In the genomic region with DNA sequence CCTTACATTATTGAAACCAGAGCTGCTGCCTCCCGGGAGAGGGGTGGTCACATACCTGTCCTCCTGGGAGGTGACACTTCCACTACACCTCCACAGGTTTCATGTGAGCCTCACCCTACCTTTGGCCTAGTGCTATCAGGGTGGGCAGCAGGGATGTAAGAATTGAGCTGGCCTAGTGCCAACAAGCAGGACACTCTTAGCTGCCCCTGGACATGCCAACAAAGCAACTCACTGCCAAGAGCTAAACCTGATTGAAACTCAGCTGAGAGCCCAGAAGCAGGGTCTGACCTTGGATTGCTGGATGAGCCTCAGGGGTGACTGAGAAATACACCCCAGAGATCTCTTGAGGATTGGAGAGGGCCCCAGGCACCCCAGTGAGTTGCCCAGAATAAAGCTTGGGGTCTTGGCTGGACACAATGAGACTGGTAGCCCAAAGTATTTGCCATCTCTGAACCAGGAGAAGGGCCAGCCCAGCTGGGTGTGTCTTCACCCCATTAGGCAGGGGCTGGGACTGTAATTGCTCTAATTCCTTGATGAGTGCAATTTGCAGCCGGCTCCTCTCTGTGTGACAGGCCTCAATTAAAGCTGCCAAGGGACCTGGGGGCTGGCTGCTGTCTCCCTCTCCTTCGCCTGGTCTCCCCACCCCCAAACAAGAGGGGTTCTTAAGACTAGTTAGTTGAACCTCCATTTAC, we compare ENCODE assay signal across 13 mouse cellular contexts. TPM values are rescaled to one million over a fixed set of nuclear protein-coding genes. Genes with fewer than 3 reads are reported as not detected.
DNase-seq lines count a peak whose midpoint lies in the region; ATAC-seq and TF ChIP-seq lines count a peak whose summit lies in the region.
"Had no signal": no experiment of that assay in that cellular context is flagged by ENCODE, and none has a peak within 500 bp of the region (broad histone marks: within the 10 kb centered on the region; RNA-seq: fewer than 3 reads in every experiment).

No protein-coding gene starts in this region.

- no peaks in the 10 kb centered on the region for H3K36me3 ChIP-seq in heart, embryonic 12.5 days
- H3K36me3 ChIP-seq in midbrain, embryonic 10.5 days: no peaks in the 10 kb centered on the region
- no peaks in the 10 kb centered on the region for H3K36me3 ChIP-seq in midbrain, postnatal 0 days (ENCODE audit: insufficient read depth, low read length)
- no peaks in the 10 kb centered on the region for H3K36me3 ChIP-seq in forebrain, embryonic 11.5 days (ENCODE audit: control insufficient read depth, insufficient read depth, low read length)
- no peaks in the 10 kb centered on the region for H3K36me3 ChIP-seq in neural tube, embryonic 15.5 days

- H3K9me3 ChIP-seq in heart, embryonic 12.5 days (replicated peaks): no peaks in the 10 kb centered on the region
- no peaks in the 10 kb centered on the region for H3K9me3 ChIP-seq in midbrain, embryonic 10.5 days (replicated peaks)
- no peaks in the 10 kb centered on the region for H3K9me3 ChIP-seq in midbrain, postnatal 0 days (ENCODE audit: low read length)
- H3K9me3 ChIP-seq in forebrain, embryonic 11.5 days (ENCODE audit: control insufficient read depth, low read length): no peaks in the 10 kb centered on the region
- H3K9me3 ChIP-seq in neural tube, embryonic 15.5 days (replicated peaks): no peaks in the 10 kb centered on the region

- peak overlapping the region; percentile 21; the same call in 1 of the 2 replicates for H3K9ac ChIP-seq in heart, embryonic 12.5 days
- H3K9ac ChIP-seq in midbrain, postnatal 0 days (replicated peaks; ENCODE audit: low read length, poor library complexity, severe bottlenecking): no peak overlapping the region
- no peak overlapping the region for H3K9ac ChIP-seq in forebrain, embryonic 11.5 days (ENCODE audit: low read length)
- H3K9ac ChIP-seq in neural tube, embryonic 15.5 days (replicated peaks): no peak overlapping the region
- H3K9ac ChIP-seq: lung, embryonic 14.5 days had no signal

- DNase-seq in heart, postnatal 10 days: no peak
- no peak for DNase-seq in midbrain, embryonic 10.5 days (ENCODE audit: low spot score)
- DNase-seq in midbrain, postnatal 0 days (ENCODE audit: low spot score): no peak
- DNase-seq in forebrain, embryonic 11.5 days (ENCODE audit: low spot score): no peak
- no peak for DNase-seq in ovary, adult 18-20 months (ENCODE audit: low spot score)
- DNase-seq in adrenal gland, postnatal 4 days (ENCODE audit: low spot score in 2 of 2): no peak
- DNase-seq: adrenal gland, postnatal 10 days; cerebellum, adult 18-20 months; lung, embryonic 14.5 days; thymus, postnatal 36 days had no signal

- no peak for TF ChIP-seq CTCF in midbrain, postnatal 0 days (IDR thresholded peaks at IDR 0.05)

- ATAC-seq in heart, embryonic 12.5 days (ENCODE audit: insufficient number of reproducible peaks, low FRiP score): no peak
- no peak for ATAC-seq in midbrain, postnatal 0 days (ENCODE audit: low FRiP score)
- no peak for ATAC-seq in forebrain, embryonic 11.5 days (replicated peaks; ENCODE audit: low FRiP score)
- ATAC-seq in neural tube, embryonic 15.5 days (ENCODE audit: low FRiP score): no peak

- peaks cover 15% of the 10 kb centered on the region for H3K4me1 ChIP-seq in heart, embryonic 12.5 days (replicated peaks)
- H3K4me1 ChIP-seq in midbrain, embryonic 10.5 days: peaks cover 11% of the 10 kb centered on the region
- H3K4me1 ChIP-seq in midbrain, postnatal 0 days (ENCODE audit: insufficient read depth, low read length): no peaks in the 10 kb centered on the region
- H3K4me1 ChIP-seq in forebrain, embryonic 11.5 days (replicated peaks; ENCODE audit: control insufficient read depth, insufficient read depth, low read length): no peaks in the 10 kb centered on the region
- H3K4me1 ChIP-seq in neural tube, embryonic 15.5 days: peaks cover 7% of the 10 kb centered on the region; the same call in 1 of the 2 replicates

- 43% methylated on average over 3 of the region's 3 CpGs for WGBS in heart, embryonic 12.5 days
- WGBS in midbrain, embryonic 10.5 days: 37% methylated on average over 3 of the region's 3 CpGs
- 54% methylated on average over 3 of the region's 3 CpGs for WGBS in midbrain, postnatal 0 days
- WGBS in forebrain, embryonic 11.5 days: 35% methylated on average over 3 of the region's 3 CpGs
- WGBS in neural tube, embryonic 15.5 days: 22% methylated on average over 3 of the region's 3 CpGs

- no peaks in the 10 kb centered on the region for H3K27me3 ChIP-seq in heart, embryonic 12.5 days (replicated peaks)
- H3K27me3 ChIP-seq in midbrain, embryonic 10.5 days (ENCODE audit: low read depth, poor library complexity, severe bottlenecking): no peaks in the 10 kb centered on the region
- no peaks in the 10 kb centered on the region for H3K27me3 ChIP-seq in midbrain, postnatal 0 days (ENCODE audit: insufficient read depth, low read length)
- no peaks in the 10 kb centered on the region for H3K27me3 ChIP-seq in forebrain, embryonic 11.5 days (ENCODE audit: control insufficient read depth, insufficient read depth, low read length)
- no peaks in the 10 kb centered on the region for H3K27me3 ChIP-seq in neural tube, embryonic 15.5 days (replicated peaks)

- no peak overlapping the region for H3K4me3 ChIP-seq in heart, embryonic 12.5 days
- no peak overlapping the region for H3K4me3 ChIP-seq in midbrain, embryonic 10.5 days
- H3K4me3 ChIP-seq in midbrain, postnatal 0 days (ENCODE audit: low read depth, low read length): no peak overlapping the region
- no peak overlapping the region for H3K4me3 ChIP-seq in forebrain, embryonic 11.5 days (ENCODE audit: low read depth, low read length)
- no peak overlapping the region for H3K4me3 ChIP-seq in neural tube, embryonic 15.5 days (replicated peaks)
- H3K4me3 ChIP-seq: layer of hippocampus, adult 2 months had no signal

- H3K27ac ChIP-seq in heart, embryonic 12.5 days (ENCODE audit: poor library complexity, severe bottlenecking): peak overlapping the region; percentile 30; the same call in 1 of the 2 replicates
- peak overlapping the region; percentile 59 for H3K27ac ChIP-seq in midbrain, embryonic 10.5 days (replicated peaks)
- no peak overlapping the region for H3K27ac ChIP-seq in midbrain, postnatal 0 days (ENCODE audit: low read depth, low read length)
- H3K27ac ChIP-seq in forebrain, embryonic 11.5 days (ENCODE audit: low read depth, low read length): 0 out of 2 replicates have a peak overlapping the region, but pooled peaks have one; percentile 33
- peak overlapping the region; percentile 30; the same call in 1 of the 2 replicates for H3K27ac ChIP-seq in neural tube, embryonic 15.5 days (replicated peaks)
- H3K27ac ChIP-seq: layer of hippocampus, adult 2 months had no signal

- no peak overlapping the region for H3K4me2 ChIP-seq in heart, embryonic 12.5 days
- H3K4me2 ChIP-seq in midbrain, postnatal 0 days (ENCODE audit: low read depth, low read length, poor library complexity, severe bottlenecking): no peak overlapping the region
- no peak overlapping the region for H3K4me2 ChIP-seq in forebrain, embryonic 11.5 days (ENCODE audit: low read depth, low read length, severe bottlenecking)
- no peak overlapping the region for H3K4me2 ChIP-seq in neural tube, embryonic 15.5 days
- H3K4me2 ChIP-seq: lung, embryonic 14.5 days had no signal

- intact Hi-C loops in heart, postnatal 10 days (cut with DNase I): no loop called here

RNA-seq across cellular contexts. Expression of a gene that starts 15.4 kb away (rescaled TPM):
- 10.0 and 10.3 TPM in 2 replicates for polyA plus RNA-seq in heart, embryonic 12.5 days (2016; fragmentation: Nextera tagmentation; extraction: Ambion mirVana)
- 10 to 100 TPM; 22.6 to 27.5 TPM for total RNA-seq in heart, postnatal 10 days (2021)
- 4.3 and 4.4 TPM in 2 replicates for polyA plus RNA-seq in midbrain, embryonic 10.5 days (2016; fragmentation: Nextera tagmentation; extraction: Ambion mirVana)
- total RNA-seq in midbrain, postnatal 0 days (2014; rRNA removed): 4.5 and 6.9 TPM in 2 replicates
- 5.7 and 7.1 TPM in 2 replicates for polyA plus RNA-seq in midbrain, postnatal 0 days (2015; fragmentation: Nextera tagmentation; extraction: Ambion mirVana)
- polyA plus RNA-seq in forebrain, embryonic 11.5 days (2014; fragmentation: Nextera tagmentation; extraction: Ambion mirVana): 8.0 and 10.6 TPM in 2 replicates
- 8.1 and 9.1 TPM in 2 replicates for polyA plus RNA-seq in neural tube, embryonic 15.5 days (2015; fragmentation: Nextera tagmentation; extraction: Ambion mirVana)
- 10 to 100 TPM in 1 of 2 experiments, 1 to 10 TPM in 1; 9.9 to 10.4 TPM for total RNA-seq in adrenal gland, postnatal 4 days (2021)

RNA-seq across cellular contexts. Expression of a gene that starts 51.9 kb away (rescaled TPM):
- 25.8 and 26.5 TPM in 2 replicates for polyA plus RNA-seq in heart, embryonic 12.5 days (2016; fragmentation: Nextera tagmentation; extraction: Ambion mirVana)
- total RNA-seq in heart, postnatal 10 days (2021): 10 to 100 TPM; 19.0 to 21.0 TPM
- polyA plus RNA-seq in midbrain, embryonic 10.5 days (2016; fragmentation: Nextera tagmentation; extraction: Ambion mirVana): 40.0 and 44.0 TPM in 2 replicates
- 25.7 and 28.5 TPM in 2 replicates for total RNA-seq in midbrain, postnatal 0 days (2014; rRNA removed)
- polyA plus RNA-seq in midbrain, postnatal 0 days (2015; fragmentation: Nextera tagmentation; extraction: Ambion mirVana): 22.2 and 30.6 TPM in 2 replicates
- polyA plus RNA-seq in forebrain, embryonic 11.5 days (2014; fragmentation: Nextera tagmentation; extraction: Ambion mirVana): 43.6 and 46.4 TPM in 2 replicates
- 28.7 and 29.9 TPM in 2 replicates for polyA plus RNA-seq in neural tube, embryonic 15.5 days (2015; fragmentation: Nextera tagmentation; extraction: Ambion mirVana)
- 10 to 100 TPM; 29.1 to 32.7 TPM for total RNA-seq in adrenal gland, postnatal 4 days (2021)

RNA-seq across cellular contexts. Expression of a gene that starts 53.8 kb away (rescaled TPM):
- 28.3 and 36.2 TPM in 2 replicates for polyA plus RNA-seq in heart, embryonic 12.5 days (2016; fragmentation: Nextera tagmentation; extraction: Ambion mirVana)
- total RNA-seq in heart, postnatal 10 days (2021): 10 to 100 TPM; 34.4 to 36.9 TPM
- polyA plus RNA-seq in midbrain, embryonic 10.5 days (2016; fragmentation: Nextera tagmentation; extraction: Ambion mirVana): 35.2 and 39.2 TPM in 2 replicates
- total RNA-seq in midbrain, postnatal 0 days (2014; rRNA removed): 2.8 and 3.6 TPM in 2 replicates
- polyA plus RNA-seq in midbrain, postnatal 0 days (2015; fragmentation: Nextera tagmentation; extraction: Ambion mirVana): 8.3 and 9.2 TPM in 2 replicates
- 45.6 and 50.7 TPM in 2 replicates for polyA plus RNA-seq in forebrain, embryonic 11.5 days (2014; fragmentation: Nextera tagmentation; extraction: Ambion mirVana)
- polyA plus RNA-seq in neural tube, embryonic 15.5 days (2015; fragmentation: Nextera tagmentation; extraction: Ambion mirVana): 14.1 and 19.8 TPM in 2 replicates
- 10 to 100 TPM; 29.1 to 33.0 TPM for total RNA-seq in adrenal gland, postnatal 4 days (2021)
